Mouse (Mus musculus) megakaryocyte-erythroid progenitor cell, adult 5-6 weeks (primary cell): ENCODE measurements around the gene Trit1. TPM values are rescaled to one million over a fixed set of nuclear protein-coding genes. Genes with fewer than 3 reads are reported as not detected.
"Not testable (repeated sequence)": the region's sequence is repeated elsewhere in the genome, so short reads cannot be mapped to it uniquely, and the experiment has no call there.

Experiments
- ATAC-seq: replicated peaks from 2 replicates; pipeline ENCODE4 v1.8.0; 2016; ENCODE audit warnings: mild to moderate bottlenecking, inconsistent platforms; ENCODE audit not compliant: severe bottlenecking, poor library complexity, low FRiP score, low TSS enrichment
- total RNA-seq, 2 experiments: library from RNA; stranded (forward) in 1 of 2; stranded (reverse) in 1 of 2; fragments of 200-1000, 215-1000 nt in 1 of 2; fragments of >200 nt in 1 of 2; fragmentation: Nextera tagmentation in 1 of 2; gene quantifications; 2 replicates each; pipeline ENCODE4 v1.2.3; 2014 to 2017

Gene Trit1
- total RNA-seq, 2 experiments from 2014 or later = 12.3 to 23.3 TPM

DNA sequence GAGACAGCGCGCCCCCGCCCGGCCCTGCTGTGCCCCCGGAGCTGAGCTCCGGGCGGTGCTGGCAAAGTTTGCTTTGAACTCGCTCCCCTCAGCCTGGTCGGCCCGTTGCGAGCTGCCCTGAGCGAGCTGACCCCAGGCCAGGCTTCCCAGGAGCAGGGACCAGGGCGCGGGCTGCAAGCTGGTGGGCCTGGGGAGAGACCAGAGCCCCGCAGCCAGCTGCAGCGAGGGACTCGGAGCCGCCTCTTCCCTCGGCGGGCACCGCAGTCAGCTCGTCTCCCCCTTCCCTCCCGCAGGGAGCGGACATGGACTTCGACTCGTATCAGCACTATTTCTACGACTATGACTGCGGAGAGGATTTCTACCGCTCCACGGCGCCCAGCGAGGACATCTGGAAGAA, 20.2 kb upstream of the Trit1 start:
- ATAC-seq = no peak

DNA sequence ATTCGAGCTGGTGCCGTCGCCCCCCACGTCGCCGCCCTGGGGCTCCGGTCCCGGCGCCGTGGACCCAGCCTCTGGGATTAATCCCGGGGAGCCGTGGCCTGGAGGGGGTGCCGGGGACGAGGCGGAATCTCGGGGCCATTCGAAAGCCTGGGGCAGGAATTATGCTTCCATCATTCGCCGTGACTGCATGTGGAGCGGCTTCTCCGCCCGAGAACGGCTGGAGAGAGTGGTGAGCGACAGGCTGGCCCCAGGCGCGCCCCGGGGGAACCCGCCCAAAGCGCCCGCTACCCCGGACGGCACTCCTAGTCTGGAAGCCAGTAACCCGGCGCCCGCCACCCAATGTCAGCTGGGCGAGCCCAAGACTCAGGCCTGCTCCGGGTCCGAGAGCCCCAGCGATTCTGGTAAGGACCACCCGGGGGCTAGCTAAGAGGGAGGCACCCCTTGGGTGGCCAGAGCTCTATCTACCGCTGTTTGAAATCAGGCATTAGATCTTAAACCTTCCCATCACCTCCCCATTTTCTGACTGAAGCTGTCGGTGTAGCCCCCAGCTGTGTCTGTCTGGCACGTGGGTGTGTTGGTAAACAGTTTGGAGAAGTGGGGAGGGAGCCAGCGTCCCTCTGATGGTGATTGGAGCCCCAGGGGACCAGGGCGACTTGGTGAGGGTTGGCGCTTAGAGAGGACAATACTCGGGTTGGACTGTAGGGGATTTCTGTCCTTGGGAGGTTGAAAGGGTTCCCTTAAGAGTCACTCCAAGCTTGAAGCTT, 19.6 kb upstream of the Trit1 start:
- peak; percentile 52; the same call in 1 of the 2 replicates for ATAC-seq

DNA sequence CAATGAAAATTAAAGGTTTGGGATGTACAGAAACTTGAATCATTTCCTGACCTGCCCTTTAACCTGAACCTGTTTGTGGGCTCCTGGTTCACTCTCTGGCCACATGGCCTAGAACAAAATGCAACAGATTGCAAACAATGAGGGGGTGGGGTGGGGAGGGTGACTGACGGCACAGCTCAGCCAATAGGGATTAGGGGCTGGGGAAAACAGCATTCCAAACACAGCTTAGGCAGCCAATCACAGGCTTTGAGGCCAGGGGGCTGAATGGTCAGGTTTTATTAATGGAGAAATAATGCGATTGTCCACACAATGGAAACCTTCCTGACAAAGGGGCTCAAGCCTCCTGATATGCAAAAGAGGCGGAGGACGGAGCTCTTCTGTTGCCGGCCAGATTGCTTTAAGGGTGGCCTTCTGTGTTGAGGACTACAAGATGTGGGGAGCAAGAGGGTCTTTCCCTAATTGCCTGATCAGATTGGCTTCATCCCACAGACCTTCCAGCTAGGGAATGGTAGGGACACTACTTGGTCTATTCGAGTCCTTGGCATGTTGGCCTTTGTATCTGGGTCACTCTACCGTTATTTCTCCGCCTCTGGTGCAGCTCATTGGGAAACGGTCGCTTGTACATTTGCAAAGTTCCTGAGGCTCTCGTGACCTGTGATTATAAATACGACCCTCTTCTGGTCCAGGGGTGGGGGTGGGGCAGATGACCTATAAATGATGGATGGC, 17.7 kb upstream of the Trit1 start:
- no peak for ATAC-seq

DNA sequence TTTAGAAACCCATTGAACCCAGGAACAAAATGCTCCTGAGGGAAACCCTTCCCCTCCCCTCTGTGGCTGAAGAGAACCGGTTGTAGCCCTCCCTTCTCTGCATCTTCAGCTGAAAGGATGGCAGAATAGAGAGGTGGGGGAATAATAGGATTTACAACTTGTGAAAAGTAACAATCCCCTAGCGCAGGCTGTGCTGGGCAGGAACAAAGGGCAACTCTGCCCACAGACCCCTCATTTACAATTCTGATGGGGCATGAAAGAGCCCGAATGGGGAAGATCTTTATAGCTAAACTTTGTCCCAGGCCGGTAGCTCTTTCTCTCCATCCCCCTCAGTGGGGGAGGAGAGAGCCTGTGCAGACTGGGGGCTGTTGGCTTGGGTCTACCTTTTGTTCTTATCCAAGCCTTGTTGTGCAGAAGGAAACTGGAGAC, 17.1 kb upstream of the Trit1 start:
- no peak for ATAC-seq

DNA sequence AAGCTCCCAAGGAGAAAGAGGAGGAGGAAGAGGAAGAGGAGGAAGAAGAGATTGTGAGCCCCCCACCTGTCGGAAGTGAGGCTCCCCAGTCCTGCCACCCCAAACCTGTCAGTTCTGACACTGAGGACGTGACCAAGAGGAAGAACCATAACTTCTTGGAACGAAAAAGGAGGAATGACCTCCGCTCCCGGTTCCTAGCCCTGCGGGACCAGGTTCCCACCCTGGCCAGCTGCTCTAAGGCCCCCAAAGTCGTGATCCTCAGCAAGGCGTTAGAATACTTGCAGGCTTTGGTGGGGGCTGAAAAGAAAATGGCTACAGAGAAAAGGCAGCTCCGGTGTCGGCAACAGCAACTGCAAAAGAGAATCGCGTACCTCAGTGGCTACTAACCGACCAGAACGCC, 16.3 kb upstream of the Trit1 start:
- no peak for ATAC-seq

DNA sequence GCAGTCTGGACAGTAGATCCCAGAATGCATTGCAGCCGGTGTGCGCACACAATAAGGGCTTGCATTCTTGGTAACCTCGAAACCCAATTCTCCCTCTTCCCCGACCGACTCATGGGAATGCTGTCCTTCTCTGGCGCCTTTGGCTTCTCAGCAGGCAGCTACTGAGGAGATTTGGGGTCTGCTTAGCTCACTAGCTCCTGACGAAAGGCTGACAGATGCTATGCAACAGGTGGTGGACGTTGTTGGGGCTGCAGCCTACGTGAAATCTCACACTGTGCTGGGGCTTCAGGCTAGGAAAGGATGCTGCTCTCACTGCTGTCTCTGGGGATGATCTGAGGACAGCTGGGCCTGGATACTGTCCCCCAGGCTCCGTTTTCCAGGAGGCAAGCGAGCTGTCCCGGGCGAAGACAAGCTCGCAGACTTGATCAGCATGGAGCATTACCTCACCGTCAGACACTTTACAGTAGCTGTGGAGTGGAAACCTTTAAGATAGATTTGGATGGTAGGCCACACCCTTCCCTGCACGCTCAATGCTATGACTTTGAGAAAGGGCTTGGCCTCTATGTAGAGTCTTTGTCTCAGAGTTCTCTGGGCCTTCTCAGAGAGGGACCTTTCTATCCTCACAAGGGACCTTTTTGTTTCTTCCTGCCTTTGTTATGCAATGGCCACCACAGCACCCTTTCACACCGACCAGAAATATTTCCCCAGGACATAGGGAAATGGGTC, 15.6 kb upstream of the Trit1 start:
- no peak for ATAC-seq

DNA sequence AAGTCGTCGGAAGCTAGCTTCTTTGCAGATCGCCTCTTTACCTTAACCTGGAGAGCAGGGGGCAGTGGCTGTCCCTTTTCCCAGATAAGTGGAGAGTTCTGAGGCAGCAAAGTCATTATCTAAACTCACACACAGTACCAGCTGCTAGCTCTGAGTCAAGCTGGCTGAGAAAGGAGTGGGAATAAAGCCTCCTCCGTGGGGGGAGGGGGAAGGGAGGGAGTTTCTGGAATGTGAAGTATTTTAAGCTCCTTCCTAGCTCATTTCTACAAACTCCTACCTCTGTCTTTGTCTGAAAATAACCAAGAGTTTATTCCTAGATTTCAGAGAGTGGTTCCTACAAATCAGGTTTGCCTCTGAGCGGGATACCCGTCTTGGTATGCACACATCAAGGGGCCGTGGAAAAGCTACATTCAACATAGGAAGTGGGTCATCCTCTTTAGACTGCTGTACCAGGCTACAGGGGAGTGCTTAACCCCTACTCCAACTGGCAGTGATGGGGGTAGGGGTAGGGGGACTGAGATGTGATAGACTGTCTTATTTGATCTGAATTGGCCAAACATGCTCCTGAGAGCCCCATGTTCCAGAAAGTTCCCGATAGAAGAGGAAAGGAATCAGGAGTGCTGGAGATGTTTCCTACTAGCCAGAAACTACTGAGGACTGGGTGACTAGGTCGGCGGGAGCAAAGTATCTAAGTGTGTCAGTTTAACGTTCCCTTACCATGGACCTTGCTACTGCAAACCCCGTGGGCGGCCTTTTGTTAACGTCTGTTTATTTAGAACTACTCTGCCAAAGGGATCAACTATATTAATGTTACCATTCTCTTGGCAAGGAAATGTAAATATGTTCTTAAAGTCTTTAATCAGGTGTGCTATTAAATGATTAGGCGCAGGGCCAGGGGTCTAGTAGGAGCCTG, 11.1 kb upstream of the Trit1 start:
- no peak for ATAC-seq

DNA sequence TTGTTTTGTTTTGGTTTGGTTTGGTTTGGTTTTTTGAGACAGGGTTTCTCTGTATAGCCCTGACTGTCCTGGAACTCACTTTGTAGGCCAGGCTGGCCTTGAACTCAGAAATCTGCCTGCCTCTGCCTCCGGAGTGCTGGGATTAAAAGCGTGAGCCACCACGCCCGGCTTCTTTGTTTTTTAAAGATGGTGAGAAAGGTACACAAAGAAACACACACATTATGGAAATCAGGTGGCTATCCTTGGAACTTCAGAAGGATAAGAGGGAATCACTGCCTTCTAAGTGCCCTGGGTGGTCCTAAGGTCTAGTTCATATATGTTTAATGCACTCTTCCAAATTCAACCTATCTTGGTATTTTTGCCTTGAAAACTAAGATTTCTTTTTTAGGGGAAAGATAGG, 3.9 kb upstream of the Trit1 start:
- not testable (repeated sequence) for ATAC-seq

DNA sequence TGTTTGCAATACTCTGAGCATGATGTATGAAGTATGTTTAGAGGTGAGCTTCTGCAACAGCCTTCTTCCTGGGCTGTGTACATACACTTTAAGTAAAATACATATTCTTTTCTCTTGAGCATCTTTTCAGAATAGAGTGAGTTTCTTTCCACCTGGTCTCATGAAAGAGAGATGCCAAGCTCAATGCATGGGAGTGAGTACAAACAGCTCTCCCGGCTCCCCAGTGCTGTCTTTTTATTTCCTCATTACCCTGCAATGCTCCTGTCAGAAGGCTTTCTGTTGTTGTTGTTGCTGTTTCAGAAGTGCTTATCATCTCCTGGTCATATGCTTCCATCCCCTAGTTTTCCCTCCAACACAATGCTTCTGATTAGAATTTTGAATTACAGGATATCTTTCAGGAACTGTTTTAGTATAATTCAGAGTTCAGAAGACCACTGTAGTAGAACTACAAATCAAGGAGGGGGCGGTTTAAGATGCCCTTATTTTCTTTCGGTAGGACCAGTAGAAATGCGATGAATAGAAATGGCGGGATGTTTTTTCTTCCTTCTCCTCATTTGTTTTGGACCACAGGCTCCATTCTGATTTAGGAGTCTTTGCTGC, 3.0 kb upstream of the Trit1 start:
- ATAC-seq = no peak

DNA sequence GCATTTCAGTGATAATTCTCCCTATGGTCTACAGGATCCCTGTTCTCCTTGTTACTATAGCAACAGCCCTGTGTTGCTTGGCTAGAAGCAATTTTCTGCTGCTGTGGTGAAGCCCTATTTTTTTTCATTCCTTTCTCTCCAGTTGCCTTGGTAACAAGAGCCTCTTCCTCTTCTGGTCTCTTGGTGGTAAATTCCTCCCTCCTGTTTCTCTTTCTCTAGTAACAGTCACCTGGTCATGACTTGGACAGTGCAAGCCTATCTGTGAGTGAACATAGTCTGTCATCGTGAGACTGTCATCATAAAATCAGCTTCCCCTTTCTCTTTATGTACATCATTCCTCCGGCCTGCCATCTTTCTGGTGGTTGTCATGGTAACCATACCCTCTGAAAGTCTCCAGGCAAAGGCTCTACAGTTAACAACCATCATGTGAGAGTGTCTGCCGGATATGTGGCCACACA, 2.4 kb upstream of the Trit1 start:
- ATAC-seq = no peak

DNA sequence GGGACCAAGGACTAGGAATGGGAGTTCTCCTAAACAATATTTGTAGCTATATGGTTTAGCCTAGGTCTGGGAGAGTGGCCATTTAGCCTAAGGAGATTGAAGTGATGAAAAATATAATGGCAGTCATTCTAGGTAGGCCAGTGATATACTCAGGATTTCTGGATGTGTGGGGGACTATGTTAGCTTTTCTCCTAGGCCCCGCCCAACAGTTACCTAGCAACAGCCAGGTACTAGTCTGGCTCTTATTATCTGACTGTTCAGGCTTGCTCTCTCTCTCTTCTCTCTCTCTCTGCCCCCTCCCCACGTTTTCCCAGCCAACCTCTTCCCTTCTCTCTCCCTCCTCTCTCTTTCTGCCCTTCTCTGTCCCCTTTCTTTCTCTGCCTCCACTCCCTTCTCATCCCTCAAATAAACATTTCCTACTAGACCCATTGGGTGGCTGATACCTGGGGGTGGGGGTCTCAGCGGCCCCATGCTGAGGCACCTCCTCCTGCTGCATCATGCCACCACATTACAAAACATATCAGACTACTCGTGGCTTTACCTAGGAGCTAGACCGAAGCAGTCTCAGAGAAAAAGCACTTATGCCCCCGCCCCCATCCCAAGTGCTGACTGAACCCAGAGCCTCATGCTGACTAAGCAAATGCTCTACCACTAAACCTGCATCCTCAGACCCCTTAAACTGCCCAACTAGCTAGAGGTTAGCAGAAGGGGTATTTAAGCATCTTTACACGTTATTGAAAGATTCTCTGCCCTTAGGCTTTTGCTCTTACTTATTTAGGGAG, 1.7 kb upstream of the Trit1 start:
- no peak for ATAC-seq

DNA sequence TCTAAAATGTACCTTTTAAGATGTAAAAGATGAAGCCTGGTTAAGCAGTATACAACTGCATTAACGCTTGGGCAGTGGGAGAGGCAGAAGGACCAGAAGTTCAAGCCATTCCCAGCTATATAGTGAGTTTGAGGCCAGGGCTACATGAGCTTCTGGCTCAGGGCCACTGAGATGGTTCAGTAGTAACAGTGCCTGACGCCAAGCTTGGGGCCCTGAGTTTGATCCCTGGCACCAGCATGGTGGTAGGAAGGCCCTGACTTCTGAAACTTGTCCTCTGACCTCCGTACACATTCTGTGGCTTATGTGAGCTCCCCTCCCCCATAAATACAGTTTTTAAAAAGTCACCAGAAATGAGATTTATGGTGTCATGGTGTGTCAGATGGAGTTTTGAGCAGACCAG, 5.2 kb downstream of the Trit1 start:
- ATAC-seq = no peak

DNA sequence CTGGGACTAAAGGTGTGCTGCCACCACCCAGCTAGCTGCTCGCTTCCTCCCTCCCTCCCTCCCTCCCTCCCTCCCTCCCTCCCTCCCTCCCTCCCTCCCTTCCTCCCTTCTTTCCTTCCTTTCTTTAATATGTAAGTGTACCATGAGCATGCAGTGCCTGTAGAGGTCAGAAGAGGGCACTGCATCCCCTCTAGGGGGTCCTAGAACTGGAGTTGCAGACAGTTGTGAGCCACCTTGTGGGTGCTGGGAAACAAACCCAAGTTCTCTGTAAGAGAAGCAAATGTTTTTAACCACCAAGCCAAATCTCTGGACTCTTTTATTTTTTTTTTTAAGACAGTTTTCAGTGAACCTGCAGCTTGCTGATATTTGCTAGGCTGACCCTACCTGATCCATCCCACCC, 6.5 kb downstream of the Trit1 start:
- no peak for ATAC-seq

DNA sequence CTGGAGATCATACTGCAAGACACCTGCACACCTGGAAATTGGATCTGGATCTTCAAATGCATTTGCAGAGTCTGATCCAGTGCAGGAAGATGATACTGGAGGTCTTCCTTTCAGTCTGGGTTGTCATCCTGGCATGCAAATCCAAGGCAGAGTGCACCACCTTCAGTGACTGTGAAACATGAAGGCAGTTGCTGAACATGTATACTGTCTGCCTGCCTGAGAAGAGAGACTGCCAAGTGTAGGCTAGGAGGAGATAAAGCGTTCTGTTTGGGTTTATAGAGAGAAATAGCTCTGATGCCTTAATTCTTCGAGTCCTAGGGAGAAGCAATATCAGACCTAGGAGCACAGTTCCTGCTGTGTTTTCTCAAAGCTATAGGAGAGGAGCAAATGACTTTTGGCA, 9.0 kb downstream of the Trit1 start:
- no peak for ATAC-seq

DNA sequence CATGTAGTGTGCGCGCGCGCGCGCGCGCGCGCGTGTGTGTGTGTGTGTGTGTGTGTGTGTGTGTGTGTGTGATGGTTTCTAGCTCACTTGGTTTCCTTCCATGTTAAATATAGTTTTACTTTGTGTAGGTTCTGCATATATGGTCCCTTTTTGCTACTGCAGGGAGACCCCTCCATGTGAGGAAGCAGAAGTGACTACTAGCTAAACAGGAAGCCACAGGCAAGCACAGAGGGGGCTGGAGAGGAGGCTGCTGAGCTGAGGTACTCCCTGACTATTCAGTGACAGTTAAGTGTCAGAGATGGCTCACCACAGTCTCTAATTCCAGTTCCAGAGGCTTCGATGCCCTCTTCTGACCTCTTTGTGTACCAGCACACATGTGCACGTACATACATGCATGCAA, 9.8 kb downstream of the Trit1 start:
- ATAC-seq = 0 out of 2 replicates have a peak, but pooled peaks have one; percentile 34

DNA sequence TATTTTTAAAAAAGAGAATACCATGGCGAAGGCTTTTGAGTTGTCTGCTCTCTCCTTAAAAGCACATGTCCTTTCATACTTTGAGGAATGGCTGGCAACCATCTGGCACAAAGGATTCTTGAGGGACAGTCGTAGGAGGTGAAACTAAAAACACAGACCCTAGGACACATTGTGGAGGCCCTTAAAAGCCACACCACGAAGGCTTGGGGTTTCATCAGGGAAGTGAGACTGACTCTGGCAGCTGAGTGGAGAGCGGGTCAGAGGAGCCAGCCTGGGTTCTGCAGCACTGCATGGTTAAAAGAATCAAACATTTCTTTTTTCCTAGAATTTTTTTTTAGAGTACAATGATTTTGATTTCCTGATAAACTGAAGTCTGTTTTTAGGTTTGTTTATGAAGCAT, 10.2 kb downstream of the Trit1 start:
- ATAC-seq = no peak

DNA sequence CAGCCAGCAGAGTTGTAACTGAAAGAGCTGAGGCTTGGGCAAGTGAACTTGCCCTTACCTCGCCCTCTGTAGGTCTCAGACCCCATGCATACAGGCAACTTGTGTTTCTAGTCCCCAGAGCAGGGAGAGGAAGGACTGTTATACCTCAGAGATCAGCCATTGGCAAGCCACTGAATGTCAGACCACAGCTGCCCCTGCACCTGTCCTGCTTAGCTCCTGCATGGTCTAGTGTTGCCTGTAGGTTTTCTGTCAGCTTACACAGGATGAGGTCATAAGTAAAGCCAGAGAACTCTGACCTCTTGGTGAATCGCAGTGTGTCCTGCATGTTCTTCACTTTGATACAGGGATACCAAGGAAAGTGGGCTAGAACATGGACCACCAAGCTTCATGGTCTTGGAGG, 18.4 kb downstream of the Trit1 start:
- ATAC-seq = no peak

DNA sequence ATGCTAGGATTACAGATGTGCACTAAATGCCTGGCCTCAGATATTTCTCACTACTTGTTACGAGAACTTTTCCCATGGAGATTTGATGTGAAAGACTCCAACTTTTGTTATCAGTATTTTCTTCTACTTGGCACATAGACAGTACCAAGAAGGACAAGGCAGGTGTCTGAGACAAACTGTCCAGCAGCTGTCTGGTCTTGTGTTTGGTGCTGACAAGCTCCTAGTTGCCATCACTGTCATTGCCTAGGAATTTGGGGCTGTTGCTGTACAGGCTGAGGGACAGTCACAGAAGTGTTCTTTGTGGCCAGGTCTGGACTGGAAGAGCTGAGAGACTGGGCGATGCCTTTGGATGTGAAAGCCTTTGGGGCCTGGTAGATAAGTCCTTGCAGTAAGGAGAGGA, 19.2 kb downstream of the Trit1 start:
- no peak for ATAC-seq
